Mouse (Mus musculus) thymus, adult 2 months (tissue): ENCODE measurements around the gene Pigp.
A peak's percentile ranks its signal among the peaks of the same experiment; 100 is the strongest.

Source experiments
- CTCF ChIP-seq: fragments of 200-500 bp; IDR thresholded peaks from 2 replicates; pipeline ENCODE4 v1.5.1; 2012; ENCODE audit warnings: mild to moderate bottlenecking, control low read depth, low read length, moderate library complexity, borderline replicate concordance; ENCODE audit not compliant: control insufficient read depth, poor library complexity, insufficient read depth; ENCODE audit errors: extremely low read depth
- POLR2A ChIP-seq: fragments of 200-500 bp; IDR thresholded peaks from 2 replicates; pipeline ENCODE4 v1.6.1; 2012; ENCODE audit warnings: mild to moderate bottlenecking, low read length, control low read depth, moderate library complexity; ENCODE audit not compliant: control insufficient read depth, poor library complexity, insufficient read depth; ENCODE audit errors: extremely low read depth

GRCm38 (mm10) chr16:94371301-94371931 is at the start of gene Pigp:
- TF ChIP-seq CTCF, result 0 out of 2 replicates have a peak, but pooled peaks have one; percentile 8
- TF ChIP-seq POLR2A, result no peak
